Mouse (Mus musculus) embryonic facial prominence, embryonic 12.5 days (tissue): ENCODE measurements around the gene Senp1. TPM values are rescaled to one million over a fixed set of nuclear protein-coding genes. Genes with fewer than 3 reads are reported as not detected.

ENCODE experiments used
- ATAC-seq: fragments of 200-750 bp; cut with Nextera tagmentation; 2 replicates; pipeline ENCODE4 v1.8.0; 2017; ENCODE audit not compliant: insufficient number of reproducible peaks, insufficient read depth, low FRiP score, low TSS enrichment
- H3K27ac ChIP-seq: fragments of 300-500 bp; sonication (generic); 2 replicates; pipeline ENCODE4 v1.5.1; 2016; ENCODE audit warnings: mild to moderate bottlenecking
- H3K27me3 ChIP-seq: fragments of 300-500 bp; sonication (generic); 2 replicates; pipeline ENCODE4 v1.6.1; 2016; ENCODE audit warnings: mild to moderate bottlenecking, moderate library complexity
- H3K36me3 ChIP-seq: fragments of 300-500 bp; sonication (generic); 2 replicates; pipeline ENCODE4 v1.6.1; 2016; ENCODE audit warnings: mild to moderate bottlenecking
- H3K4me1 ChIP-seq: fragments of 300-500 bp; sonication (generic); 2 replicates; pipeline ENCODE4 v1.6.1; 2016
- H3K4me2 ChIP-seq: fragments of 300-500 bp; sonication (generic); replicated peaks from 2 replicates; pipeline ENCODE4 v1.6.1; 2016; ENCODE audit warnings: mild to moderate bottlenecking, moderate library complexity
- H3K4me3 ChIP-seq: fragments of 300-500 bp; sonication (generic); 2 replicates; pipeline ENCODE4 v1.5.1; 2016; ENCODE audit warnings: mild to moderate bottlenecking
- H3K9ac ChIP-seq: fragments of 300-500 bp; sonication (generic); 2 replicates; pipeline ENCODE4 v1.6.1; 2016; ENCODE audit warnings: mild to moderate bottlenecking, moderate library complexity
- H3K9me3 ChIP-seq: fragments of 300-500 bp; sonication (generic); 2 replicates; pipeline ENCODE4 v1.6.1; 2016; ENCODE audit warnings: mild to moderate bottlenecking, moderate library complexity
- WGBS: fragments of 180-500 bp; shearing (Covaris S2); methylation state at CpG from one replicate; pipeline ENCODE4 v1.1.7; 2016; 5-methylcytosine and 5-hydroxymethylcytosine counted together
- polyA plus RNA-seq: library from polyadenylated mRNA; unstranded; fragments of >200 nt; fragmentation: Nextera tagmentation; extraction: Ambion mirVana; gene quantifications from 2 replicates; pipeline ENCODE4 v1.2.1, GENCODE M21; 2016

Senp1 gene
- polyA plus RNA-seq, 1 experiment from 2014 or later = 45.6 TPM

GRCm38 (mm10) chr15:98120831-98121230, 27.3 kb upstream of the Senp1 start:
- Histone ChIP-seq H3K4me3 (no peak overlapping the region), H3K4me2 (no peak overlapping the region), H3K9me3 (no peaks in the 10 kb centered on the region), H3K9ac (no peak overlapping the region), H3K36me3 (peaks cover 85% of the 10 kb centered on the region), H3K4me1 (no peaks in the 10 kb centered on the region), H3K27me3 (no peaks in the 10 kb centered on the region), H3K27ac (no peak overlapping the region)
- no peak for ATAC-seq
- WGBS = 93% methylated on average over 20 of the region's 20 CpGs

DNA sequence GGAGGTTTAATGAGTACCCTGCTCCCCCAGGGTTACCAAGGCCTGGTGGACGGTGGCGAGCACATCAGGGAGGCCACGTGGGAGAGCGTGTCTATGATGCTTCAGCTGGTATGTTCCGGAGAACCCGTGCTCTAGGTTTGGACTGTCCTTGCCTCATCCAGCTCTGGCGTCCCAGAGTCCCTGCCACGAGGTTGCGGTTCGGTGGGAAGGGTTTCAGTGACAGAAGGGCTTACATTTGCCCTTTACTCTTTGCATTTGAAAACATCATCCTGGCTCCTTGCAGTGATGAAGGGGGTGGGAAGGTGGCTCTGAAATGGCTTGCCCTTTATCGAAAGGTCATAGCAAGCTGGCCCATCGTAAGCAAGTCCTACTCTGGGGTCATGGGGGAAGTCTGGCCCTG, 25.8 kb upstream of the Senp1 start:
- Histone ChIP-seq H3K4me1 (no peaks in the 10 kb centered on the region), H3K27me3 (no peaks in the 10 kb centered on the region), H3K4me2 (no peak overlapping the region), H3K4me3 (no peak overlapping the region), H3K9ac (no peak overlapping the region), H3K27ac (no peak overlapping the region), H3K36me3 (peaks cover 81% of the 10 kb centered on the region), H3K9me3 (no peaks in the 10 kb centered on the region)
- WGBS = 81% methylated on average over 12 of the region's 12 CpGs
- ATAC-seq = no peak

DNA sequence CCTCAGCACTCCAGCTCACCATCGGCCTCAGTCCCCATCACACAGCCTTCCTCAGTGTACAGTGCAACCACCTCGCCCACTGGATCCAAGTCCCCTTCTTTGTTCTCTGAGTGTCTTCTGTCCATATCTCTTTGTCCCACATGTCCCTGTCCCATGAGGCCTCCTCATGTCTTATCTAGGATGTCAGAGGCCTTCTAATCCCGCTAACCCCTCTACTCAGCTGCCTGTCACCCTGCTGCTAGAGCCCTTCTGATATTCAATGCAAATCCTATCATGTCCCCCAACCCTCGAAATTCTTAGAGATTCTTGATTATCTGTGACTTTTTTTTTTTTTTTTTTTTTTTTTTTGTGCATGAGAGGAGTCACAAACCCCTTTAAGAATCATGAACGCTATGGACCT, 22.7 kb upstream of the Senp1 start:
- H3K9me3 ChIP-seq = no peaks in the 10 kb centered on the region
- WGBS = 89% methylated on average over 5 of the region's 5 CpGs
- no peak overlapping the region for H3K9ac ChIP-seq
- H3K4me3 ChIP-seq = no peak overlapping the region
- H3K4me1 ChIP-seq = no peaks in the 10 kb centered on the region
- H3K4me2 ChIP-seq = no peak overlapping the region
- H3K27me3 ChIP-seq = no peaks in the 10 kb centered on the region
- no peak for ATAC-seq
- H3K36me3 ChIP-seq = peaks cover 69% of the 10 kb centered on the region
- no peak overlapping the region for H3K27ac ChIP-seq

GRCm38 (mm10) chr15:98115779-98116163, 22.2 kb upstream of the Senp1 start:
- WGBS = 94% methylated on average over 9 of the region's 9 CpGs
- peaks cover 64% of the 10 kb centered on the region for H3K36me3 ChIP-seq

GRCm38 (mm10) chr15:98114852-98115778, 21.6 kb upstream of the Senp1 start:
- Histone ChIP-seq H3K36me3 (peaks cover 57% of the 10 kb centered on the region), H3K27ac (no peak overlapping the region), H3K27me3 (no peaks in the 10 kb centered on the region), H3K9ac (no peak overlapping the region), H3K9me3 (no peaks in the 10 kb centered on the region), H3K4me1 (peaks cover 2% of the 10 kb centered on the region; the same call in 1 of the 2 replicates), H3K4me3 (no peak overlapping the region), H3K4me2 (no peak overlapping the region)
- WGBS = 80% methylated on average over 10 of the region's 10 CpGs
- ATAC-seq = no peak

More at GRCm38 (mm10) chr15:98115779-98116163, 22.2 kb upstream of the Senp1 start:
- H3K9me3 ChIP-seq = no peaks in the 10 kb centered on the region
- no peaks in the 10 kb centered on the region for H3K4me1 ChIP-seq
- no peak overlapping the region for H3K27ac ChIP-seq
- no peak overlapping the region for H3K4me2 ChIP-seq
- no peak overlapping the region for H3K4me3 ChIP-seq
- no peak for ATAC-seq
- H3K27me3 ChIP-seq = no peaks in the 10 kb centered on the region
- no peak overlapping the region for H3K9ac ChIP-seq

- Histone ChIP-seq H3K9ac (no peak overlapping the region), H3K4me3 (no peak overlapping the region), H3K36me3 (peaks cover 51% of the 10 kb centered on the region), H3K27me3 (no peaks in the 10 kb centered on the region), H3K27ac (no peak overlapping the region), H3K9me3 (no peaks in the 10 kb centered on the region), H3K4me1 (peaks cover 6% of the 10 kb centered on the region), H3K4me2 (no peak overlapping the region)
- WGBS = 78% methylated on average over 10 of the region's 10 CpGs
- ATAC-seq = no peak
Measured at GRCm38 (mm10) chr15:98114098-98114851, 20.7 kb upstream of the Senp1 start.

DNA sequence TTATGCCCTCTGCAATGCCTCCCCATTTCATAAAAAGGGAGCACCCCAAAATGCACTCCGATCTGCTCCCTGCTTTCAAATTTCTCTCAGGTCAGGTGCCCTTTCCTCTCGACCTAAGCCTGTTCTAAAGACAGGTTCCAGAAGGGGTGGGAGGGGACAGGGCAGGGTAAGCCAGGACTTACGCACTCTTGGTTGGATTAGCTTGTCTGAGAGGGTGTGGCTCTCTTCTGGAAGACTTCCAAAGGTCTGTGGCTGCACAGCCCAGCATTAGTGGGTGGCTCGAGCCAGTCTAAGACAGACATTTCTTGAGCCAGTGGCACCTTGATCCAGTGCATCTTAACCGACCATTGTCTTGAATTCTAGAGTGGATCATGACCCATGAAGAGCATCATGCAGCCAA, 18.2 kb upstream of the Senp1 start:
- H3K36me3 ChIP-seq = peaks cover 34% of the 10 kb centered on the region
- no peak overlapping the region for H3K4me3 ChIP-seq
- no peak overlapping the region for H3K9ac ChIP-seq
- 76% methylated on average over 5 of the region's 5 CpGs for WGBS
- H3K27me3 ChIP-seq = no peaks in the 10 kb centered on the region
- H3K27ac ChIP-seq = no peak overlapping the region
- H3K4me2 ChIP-seq = no peak overlapping the region
- ATAC-seq = no peak
- no peaks in the 10 kb centered on the region for H3K9me3 ChIP-seq
- H3K4me1 ChIP-seq = peaks cover 20% of the 10 kb centered on the region

DNA sequence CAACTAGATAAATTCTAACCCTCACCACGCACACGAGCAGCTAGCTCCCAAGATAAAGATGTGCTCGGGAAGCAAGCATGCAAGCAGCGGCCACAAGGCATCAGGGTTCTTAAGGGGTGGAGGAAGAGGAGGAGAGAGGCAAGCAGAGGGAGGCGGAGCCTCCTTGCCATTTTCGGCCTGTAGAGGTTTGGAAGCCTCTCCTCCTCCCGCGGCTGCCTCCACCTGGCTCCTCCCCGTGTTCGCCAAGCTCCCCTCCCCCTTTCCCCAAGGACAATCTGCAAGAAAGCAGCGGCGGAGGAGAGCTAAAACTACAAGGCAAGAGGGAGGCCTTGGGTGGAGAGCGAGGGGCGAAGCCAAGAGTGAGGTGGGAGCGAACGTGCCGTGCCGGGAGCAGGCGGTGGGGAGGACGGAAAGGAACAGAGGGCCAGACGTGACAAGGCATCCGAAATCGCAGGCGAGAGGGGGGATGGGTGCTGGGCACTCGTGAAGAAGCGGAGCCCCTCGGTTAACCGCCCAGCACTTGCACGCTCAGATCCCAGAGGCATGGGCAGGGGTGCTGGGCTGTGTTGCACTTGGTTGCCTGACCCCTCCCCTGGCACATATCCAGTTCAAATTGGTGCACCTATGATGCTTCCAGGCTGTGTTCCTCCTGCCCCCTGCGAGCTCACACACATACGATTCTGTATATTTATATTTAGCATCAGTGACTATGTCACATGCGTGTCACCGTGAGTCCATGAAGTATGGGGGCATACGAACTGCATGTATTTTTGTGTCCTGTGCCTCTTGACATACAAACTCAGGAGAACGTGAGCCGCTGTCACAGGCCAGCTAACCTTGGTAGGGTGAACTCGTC, 15.0 kb upstream of the Senp1 start:
- 5% methylated on average over 35 of the region's 37 CpGs for WGBS
- peak; percentile 92 for ATAC-seq
- Histone ChIP-seq H3K27me3 (no peaks in the 10 kb centered on the region), H3K27ac (peak overlapping the region; percentile 85), H3K9me3 (no peaks in the 10 kb centered on the region), H3K4me3 (peak overlapping the region; percentile 62), H3K4me2 (peak overlapping the region; percentile 76), H3K9ac (peak overlapping the region; percentile 79), H3K4me1 (peaks cover 20% of the 10 kb centered on the region), H3K36me3 (peaks cover 12% of the 10 kb centered on the region)

- peaks cover 11% of the 10 kb centered on the region for H3K36me3 ChIP-seq
- H3K9ac ChIP-seq = peak overlapping the region; percentile 79; the same call in 1 of the 2 replicates
- WGBS = 32% methylated on average over 11 of the region's 11 CpGs
- no peaks in the 10 kb centered on the region for H3K9me3 ChIP-seq
- H3K27me3 ChIP-seq = no peaks in the 10 kb centered on the region
- no peak for ATAC-seq
- peak overlapping the region; percentile 85; the same call in 1 of the 2 replicates for H3K27ac ChIP-seq
- peak overlapping the region; percentile 62 for H3K4me3 ChIP-seq
- H3K4me1 ChIP-seq = peaks cover 20% of the 10 kb centered on the region
- H3K4me2 ChIP-seq = peak overlapping the region; percentile 76
Measured at GRCm38 (mm10) chr15:98107703-98108296, 14.3 kb upstream of the Senp1 start.

- Histone ChIP-seq H3K27me3 (no peaks in the 10 kb centered on the region), H3K9ac (no peak overlapping the region), H3K9me3 (no peaks in the 10 kb centered on the region), H3K4me1 (peaks cover 20% of the 10 kb centered on the region), H3K36me3 (peaks cover 6% of the 10 kb centered on the region; the same call in 1 of the 2 replicates), H3K4me3 (no peak overlapping the region), H3K27ac (no peak overlapping the region), H3K4me2 (no peak overlapping the region)
- 88% methylated on average over 6 of the region's 6 CpGs for WGBS
- ATAC-seq = no peak
Measured at GRCm38 (mm10) chr15:98107230-98107629, 13.7 kb upstream of the Senp1 start.

DNA sequence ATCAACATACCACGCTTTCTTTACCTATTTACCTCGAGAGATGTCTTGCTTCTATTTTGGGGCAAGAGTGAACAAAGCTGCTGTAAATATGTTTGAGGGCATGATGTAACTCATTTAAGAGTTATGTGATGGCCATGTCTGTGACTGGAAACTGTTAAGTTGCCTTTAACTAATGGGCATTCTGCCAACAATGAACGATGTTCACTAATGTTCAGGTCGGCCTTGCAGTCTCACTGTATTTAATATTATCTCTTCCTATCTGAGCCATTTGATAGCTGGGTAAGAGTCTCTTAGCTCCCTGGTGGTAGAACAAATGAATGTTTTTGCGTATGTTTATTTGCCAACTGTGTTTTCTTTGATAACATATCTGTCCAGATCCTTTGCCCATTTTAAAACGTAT, 13.0 kb upstream of the Senp1 start:
- no peaks in the 10 kb centered on the region for H3K9me3 ChIP-seq
- H3K4me2 ChIP-seq = no peak overlapping the region
- H3K4me1 ChIP-seq = peaks cover 20% of the 10 kb centered on the region
- H3K36me3 ChIP-seq = no peaks in the 10 kb centered on the region
- 87% methylated on average over 6 of the region's 6 CpGs for WGBS
- H3K4me3 ChIP-seq = no peak overlapping the region
- H3K27me3 ChIP-seq = no peaks in the 10 kb centered on the region
- H3K27ac ChIP-seq = no peak overlapping the region
- no peak overlapping the region for H3K9ac ChIP-seq
- ATAC-seq = no peak
